Mouse (Mus musculus) adrenal gland, adult 10 weeks (tissue): Measurements from ENCODE around the gene Baiap3. TPM values are rescaled to one million over a fixed set of nuclear protein-coding genes. Genes with fewer than 3 reads are reported as not detected.

Experiments used
- polyA plus RNA-seq: library from polyadenylated mRNA; stranded (reverse); fragments of 350-450 nt; fragmentation: Illumina TruSeq; extraction: RNeasy Lipid Tissue Mini Kit (QIAGEN cat#74804); gene quantifications from one replicate; pipeline ENCODE4 v1.2.3, GENCODE M21; 2014; ENCODE audit warnings: low read depth, low replicate concordance

The Baiap3 gene
- 1.1 TPM for polyA plus RNA-seq

DNA sequence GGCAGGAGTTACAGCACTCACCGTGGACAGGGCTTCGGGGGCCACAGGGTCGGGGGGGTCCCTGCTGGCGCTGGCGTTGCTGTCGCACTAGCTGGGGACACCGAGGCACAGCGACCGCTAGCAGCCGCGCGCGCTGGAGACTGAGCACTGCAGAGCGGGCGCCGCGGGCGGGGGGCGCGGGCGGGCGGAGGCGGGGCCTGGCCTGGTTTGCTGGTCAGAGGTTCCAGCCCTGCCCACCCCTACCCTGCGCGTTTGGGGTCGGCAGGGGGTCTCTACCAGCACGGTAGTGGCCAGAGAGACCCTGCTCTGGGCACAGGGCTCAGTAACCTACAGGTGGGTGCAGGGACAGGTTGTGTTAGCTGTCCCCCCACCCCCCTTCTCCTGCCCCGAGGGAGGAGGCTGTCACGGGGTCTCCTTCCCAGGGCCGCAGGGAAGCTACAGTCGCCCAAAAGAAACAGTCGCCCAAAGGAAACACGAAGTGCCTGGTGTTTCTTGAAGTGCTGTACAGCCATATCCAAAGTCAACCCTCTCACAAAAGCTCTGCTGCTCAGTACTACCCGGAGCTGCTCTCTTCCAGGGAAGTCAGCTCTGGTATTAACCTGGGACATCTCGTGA is at the start of gene Baiap3:
Baiap3 (minus strand) TSS at position 225 of the 615 bp plus-strand sequence.

GRCm38 (mm10) chr17:25298094-25298493 is 41.9 kb upstream of the Baiap3 start, which contains the start of gene Prss34:
TSS of gene Prss34 (plus strand) at chr17:25298394.

DNA sequence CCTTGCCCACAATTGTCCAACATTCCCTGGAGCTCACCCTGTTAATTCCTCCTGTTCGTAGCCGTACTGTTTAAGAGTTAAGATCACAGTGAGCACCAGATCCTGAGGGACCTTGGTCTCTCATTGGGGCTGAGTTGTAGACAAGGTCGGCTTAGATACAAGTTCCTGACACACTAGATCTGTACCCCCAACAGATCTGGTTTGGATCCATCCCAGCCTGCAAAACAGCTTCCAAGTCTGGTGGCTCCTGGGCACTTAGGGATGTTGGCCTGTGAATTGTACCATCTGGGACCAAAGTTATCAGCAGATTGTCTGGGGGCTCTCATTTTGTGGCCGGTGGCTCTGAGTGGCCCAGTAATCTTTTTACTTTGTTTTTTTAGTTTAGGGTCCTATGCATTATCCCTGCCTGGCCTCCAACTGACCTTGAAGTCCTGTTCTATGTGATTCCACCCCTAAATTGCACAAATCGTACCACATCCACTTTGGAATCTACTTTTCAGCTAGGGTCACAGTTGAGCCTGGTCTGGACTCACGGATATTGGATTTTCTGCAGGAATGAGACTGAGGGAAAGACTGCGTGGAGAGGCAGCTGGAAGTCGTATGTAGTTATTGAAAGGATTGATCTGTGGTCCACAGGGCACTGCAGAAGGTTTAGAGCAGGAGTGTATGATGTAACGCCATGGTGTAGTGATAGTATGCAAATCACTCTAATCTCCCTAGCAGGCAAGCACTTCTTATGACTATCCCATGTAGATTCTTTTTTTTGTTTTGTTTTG is 18.6 kb upstream of the Baiap3 start, which contains the start of gene Ube2i:
Ube2i (minus strand) TSS at position 52 of the 776 bp plus-strand sequence.

DNA sequence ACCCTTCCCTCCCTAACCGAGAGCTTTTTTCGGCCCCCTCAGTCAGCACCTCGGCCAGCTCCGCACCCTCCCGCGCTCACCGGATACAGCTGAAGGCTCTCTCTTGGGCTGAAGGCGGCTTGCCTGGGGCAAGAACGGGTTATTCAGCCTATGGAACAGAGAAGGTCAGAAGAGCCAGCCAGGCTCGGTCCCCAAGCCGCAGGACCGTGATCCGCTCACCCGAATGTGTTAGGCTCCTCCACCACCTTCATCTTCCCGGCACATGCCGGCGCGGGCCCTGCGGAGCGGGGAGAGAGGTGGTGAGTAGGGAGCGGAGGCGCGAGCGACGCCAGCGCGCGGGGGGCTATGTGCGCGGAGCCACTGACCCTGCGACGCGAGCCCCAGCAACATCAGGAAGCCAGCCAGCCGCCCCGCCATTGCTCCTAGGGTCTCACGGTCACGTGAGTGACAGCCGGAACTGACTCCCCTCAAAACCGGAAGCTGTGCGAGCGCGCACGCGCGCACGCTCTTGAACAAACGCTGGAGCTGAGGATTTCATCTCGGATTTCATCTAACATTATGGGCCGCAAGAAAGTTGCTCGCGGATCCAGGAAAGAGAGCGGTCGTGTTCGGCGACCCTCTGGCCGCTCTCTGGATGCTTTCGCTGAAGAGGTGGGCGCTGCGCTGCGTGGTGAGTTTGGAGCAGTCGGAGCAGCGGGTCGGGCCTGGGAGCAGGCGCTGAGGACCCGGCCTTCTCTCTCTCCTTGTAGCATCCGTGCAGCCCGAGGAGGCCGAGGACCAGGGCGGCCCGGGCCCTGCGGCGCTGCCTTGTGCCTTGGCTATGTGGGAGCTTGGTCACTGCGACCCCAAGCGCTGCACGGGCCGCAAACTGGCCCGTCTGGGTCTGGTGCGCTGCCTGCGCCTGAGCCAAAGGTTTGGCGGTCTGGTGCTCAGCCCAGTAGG is 16.2 kb downstream of the Baiap3 start, which contains the start of the genes Gnptg and Tsr3:
Gnptg (minus strand) TSS at position 430 of the 942 bp plus-strand sequence.
Tsr3 (plus strand) TSS at position 476 of the 942 bp plus-strand sequence.

Other genes starting within 250 kb of the Baiap3 start
- gene Cramp1l, start 240.6 kb downstream of the Baiap3 start, polyA plus RNA-seq: 8.4 TPM
- gene Ift140, start 240.3 kb downstream of the Baiap3 start, polyA plus RNA-seq: 19.1 TPM
- gene Tmem204, start 172.8 kb downstream of the Baiap3 start, polyA plus RNA-seq: 16.2 TPM
- 0.93 TPM for gene Telo2, start 140.4 kb downstream of the Baiap3 start, polyA plus RNA-seq
- not detected for gene Ptx4, start 135.6 kb downstream of the Baiap3 start, polyA plus RNA-seq
- gene Clcn7, start 123.0 kb downstream of the Baiap3 start, polyA plus RNA-seq: 5.0 TPM
- not detected for gene Ccdc154, start 93.9 kb downstream of the Baiap3 start, polyA plus RNA-seq
- gene Gm38655, start 80.9 kb downstream of the Baiap3 start, polyA plus RNA-seq: not detected
- 26.4 TPM for gene BC003965, start 71.8 kb downstream of the Baiap3 start, polyA plus RNA-seq
- gene Unkl, start 68.0 kb downstream of the Baiap3 start, polyA plus RNA-seq: 20.4 TPM
- 16.7 TPM for gene Gnptg, start 16.2 kb downstream of the Baiap3 start, polyA plus RNA-seq
- gene Tsr3, start 16.2 kb downstream of the Baiap3 start, polyA plus RNA-seq: 5.5 TPM
- gene Ube2i, start 18.3 kb upstream of the Baiap3 start, polyA plus RNA-seq: 280 TPM
- gene Prss34, start 42.0 kb upstream of the Baiap3 start, polyA plus RNA-seq: not detected
- gene Prss28, start 52.3 kb upstream of the Baiap3 start, polyA plus RNA-seq: not detected
- not detected for gene Prss29, start 62.3 kb upstream of the Baiap3 start, polyA plus RNA-seq
- gene Tpsab1, start 89.2 kb upstream of the Baiap3 start, polyA plus RNA-seq: not detected
- not detected for gene Tpsb2, start 109.9 kb upstream of the Baiap3 start, polyA plus RNA-seq
- gene Tpsg1, start 112.9 kb upstream of the Baiap3 start, polyA plus RNA-seq: not detected
- gene Cacna1h, start 177.4 kb upstream of the Baiap3 start, polyA plus RNA-seq: 3.8 TPM
- gene Tekt4, start 198.3 kb upstream of the Baiap3 start, polyA plus RNA-seq: not detected
- not detected for gene Sstr5, start 240.9 kb upstream of the Baiap3 start, polyA plus RNA-seq